Mouse (Mus musculus): ENCODE measurements around the gene Mrgpra2a.
"Not testable (repeated sequence)": the region's sequence is repeated elsewhere in the genome, so short reads cannot be mapped to it uniquely, and the experiment has no call there.

The Mrgpra2a gene

DNA sequence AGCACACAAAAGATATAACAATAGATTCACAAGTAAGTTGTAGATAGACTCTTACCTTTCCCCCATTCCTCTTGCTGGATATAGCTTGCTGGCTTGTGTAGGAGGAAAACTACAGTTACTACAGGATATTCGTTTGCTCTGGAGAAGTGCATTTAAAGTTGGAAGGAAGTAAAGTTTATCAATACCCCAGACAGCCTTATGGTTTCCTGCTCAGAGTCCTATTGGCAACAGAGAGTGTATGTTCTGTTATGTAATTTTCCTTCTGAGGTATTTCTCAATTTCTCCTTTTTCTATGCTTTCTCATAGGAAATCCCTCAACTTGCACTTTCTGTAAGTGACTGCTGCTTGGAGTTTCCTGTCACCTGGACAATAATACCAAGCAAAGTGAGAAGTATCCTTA is at the start of gene Mrgpra2a:
Gene Mrgpra2a, minus strand, starts transcription at position 125 of the 400 bp plus-strand sequence.
- not testable (repeated sequence) for DNase-seq

DNA sequence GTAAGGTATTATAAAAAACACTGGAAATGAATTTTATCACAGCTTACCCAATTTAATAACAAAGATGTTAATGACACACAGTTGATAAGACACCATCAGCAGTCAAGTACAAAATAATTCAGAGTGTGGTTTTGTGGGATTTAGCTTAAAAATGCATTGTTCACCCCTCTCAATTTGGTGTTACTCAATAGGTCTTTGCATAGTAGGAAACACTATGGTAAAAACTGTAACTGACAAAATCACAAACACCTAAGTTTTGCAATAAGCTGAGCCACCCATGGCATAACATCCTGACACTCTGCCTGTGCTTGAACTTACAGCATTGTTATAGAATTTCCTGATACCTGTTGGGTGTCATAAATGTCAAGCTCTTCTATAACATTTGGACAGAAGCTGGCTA is 39.3 kb upstream of the Mrgpra2a start:
- DNase-seq = not testable (repeated sequence)

DNA sequence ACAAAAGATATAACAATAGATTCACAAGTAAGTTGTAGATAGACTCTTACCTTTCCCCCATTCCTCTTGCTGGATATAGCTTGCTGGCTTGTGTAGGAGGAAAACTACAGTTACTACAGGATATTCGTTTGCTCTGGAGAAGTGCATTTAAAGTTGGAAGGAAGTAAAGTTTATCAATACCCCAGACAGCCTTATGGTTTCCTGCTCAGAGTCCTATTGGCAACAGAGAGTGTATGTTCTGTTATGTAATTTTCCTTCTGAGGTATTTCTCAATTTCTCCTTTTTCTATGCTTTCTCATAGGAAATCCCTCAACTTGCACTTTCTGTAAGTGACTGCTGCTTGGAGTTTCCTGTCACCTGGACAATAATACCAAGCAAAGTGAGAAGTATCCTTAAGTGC is 37.5 kb upstream of the Mrgpra2a start:
- not testable (repeated sequence) for DNase-seq

DNA sequence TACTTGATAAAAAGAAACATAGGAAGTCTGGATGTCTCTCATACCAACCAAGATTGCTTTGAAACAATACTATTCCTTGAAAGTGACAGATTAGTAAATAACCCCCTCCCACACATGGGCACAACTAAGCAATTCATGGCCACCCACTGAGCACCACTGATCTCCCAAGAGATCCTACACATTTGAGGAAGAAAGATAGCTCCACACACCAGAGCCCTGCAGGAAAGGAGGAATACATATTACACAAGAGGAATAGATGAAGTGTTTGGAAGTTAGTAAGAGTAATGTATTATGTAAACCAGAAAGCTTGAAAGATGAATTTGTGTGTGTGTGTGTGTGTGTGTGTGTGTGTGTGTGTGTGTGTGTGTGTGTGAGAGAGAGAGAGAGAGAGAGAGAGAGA is 31.2 kb upstream of the Mrgpra2a start:
- not testable (repeated sequence) for DNase-seq

DNA sequence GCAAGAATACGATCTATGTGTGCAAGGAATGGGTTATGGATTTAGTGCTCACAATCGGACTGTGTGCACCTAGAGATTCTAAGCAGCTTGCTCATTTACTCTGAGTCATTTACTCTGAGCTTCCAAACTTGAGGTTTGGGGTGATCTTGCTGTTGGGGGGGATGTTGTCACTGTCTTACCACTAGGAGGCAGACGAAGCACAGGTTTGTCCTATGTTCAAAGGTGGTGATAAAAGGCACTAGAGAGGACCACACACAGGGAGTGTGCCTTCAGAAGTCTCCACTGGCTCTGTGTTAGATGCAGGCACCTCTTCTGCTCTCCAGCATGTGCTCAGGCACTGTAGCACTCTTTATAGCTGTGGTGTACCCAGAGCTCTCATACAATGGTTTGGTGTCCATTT is 22.0 kb upstream of the Mrgpra2a start:
- not testable (repeated sequence) for DNase-seq

DNA sequence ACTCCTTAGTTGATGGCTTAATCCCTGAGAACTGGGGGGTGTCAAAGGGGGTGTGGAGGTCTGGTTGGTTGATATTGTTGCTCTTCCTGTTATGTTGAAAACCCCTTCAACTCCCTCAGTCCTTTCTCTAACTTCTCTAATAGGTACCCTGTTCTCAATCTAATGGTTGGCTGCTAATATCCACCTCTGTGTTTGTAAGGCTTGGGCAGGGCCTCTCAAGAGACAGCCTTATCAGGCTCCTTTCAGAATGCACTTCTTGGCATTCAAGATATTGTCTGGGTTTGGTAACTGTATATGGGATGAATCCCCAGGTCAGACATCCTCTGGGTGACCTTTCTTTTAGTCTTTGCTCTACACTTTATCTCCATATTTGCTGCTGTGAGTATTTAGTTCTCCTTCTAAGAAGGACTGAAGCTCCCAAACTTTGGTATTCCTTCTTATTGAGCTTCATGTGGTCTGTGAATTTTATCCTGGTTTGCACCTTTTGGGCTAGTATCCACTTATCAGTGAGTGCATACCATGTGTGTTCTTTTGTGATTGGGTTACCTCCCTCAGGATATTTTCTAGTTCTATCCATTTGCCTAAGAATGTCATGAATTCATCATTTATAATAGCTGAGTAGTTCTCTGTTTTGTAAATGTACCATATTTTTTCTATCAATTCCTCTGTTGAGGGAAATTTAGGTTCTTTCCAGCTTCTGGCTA is 13.5 kb upstream of the Mrgpra2a start:
- DNase-seq = not testable (repeated sequence)

DNA sequence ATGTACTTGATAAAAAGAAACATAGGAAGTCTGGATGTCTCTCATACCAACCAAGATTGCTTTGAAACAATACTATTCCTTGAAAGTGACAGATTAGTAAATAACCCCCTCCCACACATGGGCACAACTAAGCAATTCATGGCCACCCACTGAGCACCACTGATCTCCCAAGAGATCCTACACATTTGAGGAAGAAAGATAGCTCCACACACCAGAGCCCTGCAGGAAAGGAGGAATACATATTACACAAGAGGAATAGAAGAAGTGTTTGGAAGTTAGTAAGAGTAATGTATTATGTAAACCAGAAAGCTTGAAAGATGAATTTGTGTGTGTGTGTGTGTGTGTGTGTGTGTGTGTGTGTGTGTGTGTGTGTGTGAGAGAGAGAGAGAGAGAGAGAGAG is 6.2 kb downstream of the Mrgpra2a start:
- not testable (repeated sequence) for DNase-seq

DNA sequence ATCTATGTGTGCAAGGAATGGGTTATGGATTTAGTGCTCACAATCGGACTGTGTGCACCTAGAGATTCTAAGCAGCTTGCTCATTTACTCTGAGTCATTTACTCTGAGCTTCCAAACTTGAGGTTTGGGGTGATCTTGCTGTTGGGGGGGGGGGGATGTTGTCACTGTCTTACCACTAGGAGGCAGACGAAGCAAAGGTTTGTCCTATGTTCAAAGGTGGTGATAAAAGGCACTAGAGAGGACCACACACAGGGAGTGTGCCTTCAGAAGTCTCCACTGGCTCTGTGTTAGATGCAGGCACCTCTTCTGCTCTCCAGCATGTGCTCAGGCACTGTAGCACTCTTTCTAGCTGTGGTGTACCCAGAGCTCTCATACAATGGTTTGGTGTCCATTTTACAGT is 15.5 kb downstream of the Mrgpra2a start:
- not testable (repeated sequence) for DNase-seq

DNA sequence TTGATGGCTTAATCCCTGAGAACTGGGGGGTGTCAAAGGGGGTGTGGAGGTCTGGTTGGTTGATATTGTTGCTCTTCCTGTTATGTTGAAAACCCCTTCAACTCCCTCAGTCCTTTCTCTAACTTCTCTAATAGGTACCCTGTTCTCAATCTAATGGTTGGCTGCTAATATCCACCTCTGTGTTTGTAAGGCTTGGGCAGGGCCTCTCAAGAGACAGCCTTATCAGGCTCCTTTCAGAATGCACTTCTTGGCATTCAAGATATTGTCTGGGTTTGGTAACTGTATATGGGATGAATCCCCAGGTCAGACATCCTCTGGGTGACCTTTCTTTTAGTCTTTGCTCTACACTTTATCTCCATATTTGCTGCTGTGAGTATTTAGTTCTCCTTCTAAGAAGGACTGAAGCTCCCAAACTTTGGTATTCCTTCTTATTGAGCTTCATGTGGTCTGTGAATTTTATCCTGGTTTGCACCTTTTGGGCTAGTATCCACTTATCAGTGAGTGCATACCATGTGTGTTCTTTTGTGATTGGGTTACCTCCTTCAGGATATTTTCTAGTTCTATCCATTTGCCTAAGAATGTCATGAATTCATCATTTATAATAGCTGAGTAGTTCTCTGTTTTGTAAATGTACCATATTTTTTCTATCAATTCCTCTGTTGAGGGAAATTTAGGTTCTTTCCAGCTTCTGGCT is 24.0 kb downstream of the Mrgpra2a start:
- not testable (repeated sequence) for DNase-seq

DNA sequence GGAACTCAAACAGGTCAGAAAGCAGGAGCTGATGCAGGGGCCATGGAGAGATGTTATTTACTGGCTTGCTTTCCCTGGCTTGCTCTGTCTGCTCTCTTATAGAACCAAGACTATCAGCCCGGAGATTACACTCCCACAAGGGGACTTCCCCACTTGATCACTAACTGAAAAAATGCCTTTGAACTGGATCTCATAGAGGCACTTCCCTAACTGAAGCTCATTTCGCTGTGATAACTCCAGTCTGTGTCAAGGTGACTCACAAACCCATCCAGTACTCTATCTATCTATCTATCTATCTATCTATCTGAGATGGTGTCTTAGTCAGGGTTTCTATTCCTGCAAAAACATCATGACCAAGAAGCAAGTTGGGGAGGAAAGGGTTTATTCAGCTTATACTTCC is 41.3 kb downstream of the Mrgpra2a start:
- DNase-seq = no peak

DNA sequence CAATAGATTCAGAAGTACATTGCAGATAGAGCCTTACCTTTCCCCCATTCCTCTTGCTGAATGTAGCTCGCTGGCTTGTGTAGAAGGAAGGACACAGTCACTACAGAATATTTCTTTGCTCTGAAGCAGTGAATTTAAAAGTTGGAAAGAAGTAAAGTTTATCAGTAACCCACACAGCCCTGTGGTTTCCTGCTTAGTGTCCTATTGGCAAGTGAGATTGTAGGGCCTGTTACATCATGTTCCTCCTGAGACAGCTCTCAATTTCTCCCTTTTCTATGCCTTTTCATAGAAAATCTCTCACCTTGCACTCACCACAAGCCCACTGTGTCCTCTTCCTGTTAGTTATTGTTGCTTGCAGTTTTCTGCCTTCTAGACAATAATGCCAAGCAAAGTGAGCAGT is 42.4 kb downstream of the Mrgpra2a start:
- DNase-seq = no peak

DNA sequence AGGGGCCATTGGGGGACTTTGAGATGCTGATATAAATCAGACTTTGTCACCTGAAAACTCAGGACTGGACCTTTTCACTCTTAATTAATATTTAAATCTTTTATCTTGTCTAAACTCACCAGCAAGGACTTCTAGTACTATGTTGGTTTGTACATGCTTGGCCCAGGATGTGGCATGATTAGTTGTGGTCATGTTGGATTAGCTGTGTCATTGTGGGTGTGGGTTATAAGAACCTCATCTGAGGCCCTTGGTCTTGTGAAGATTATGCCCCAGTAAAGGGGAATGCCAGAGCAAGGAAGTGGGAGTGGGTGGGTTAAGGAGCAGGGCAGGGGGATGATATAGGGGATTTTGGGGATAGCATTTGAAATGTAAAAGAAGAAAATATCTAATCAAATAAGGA is 50.8 kb downstream of the Mrgpra2a start:
- DNase-seq = no peak

Measured in cerebellum, adult 18-20 months (tissue).